Mouse (Mus musculus): ENCODE results near the gene Zfp366.
A peak's percentile ranks its signal among the peaks of the same experiment; 100 is the strongest.

DNA sequence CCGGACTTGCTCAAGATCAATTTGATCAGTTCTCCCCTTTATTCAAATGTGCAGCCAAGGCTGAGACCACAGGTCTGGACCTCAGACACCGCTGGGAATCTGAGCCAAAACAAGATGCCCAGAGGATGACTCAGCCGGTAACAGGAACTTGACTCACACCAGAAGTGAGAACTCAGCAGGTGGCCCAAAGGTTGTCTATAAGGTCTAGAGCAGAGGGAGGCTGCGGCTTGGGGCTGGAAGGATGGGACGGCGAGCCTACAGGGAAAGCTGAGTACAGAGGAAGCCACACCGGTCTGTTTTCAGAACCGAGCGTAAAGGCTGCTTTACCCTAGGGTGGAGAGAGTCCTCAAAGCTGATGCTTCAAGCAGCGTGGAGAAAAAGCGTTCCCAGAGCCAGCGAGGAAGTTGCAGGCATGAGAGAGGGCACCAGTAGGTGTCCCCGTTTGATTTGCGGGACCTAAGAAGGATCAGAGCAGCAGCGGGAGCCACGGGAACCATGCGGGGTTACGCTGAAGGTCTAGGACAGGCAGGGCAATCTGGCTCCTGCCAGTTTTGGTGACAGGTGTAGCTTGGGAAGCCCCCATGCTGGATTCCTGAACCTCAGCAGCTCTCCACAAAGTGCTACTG, 32.2 kb upstream of the Zfp366 start:
- TF ChIP-seq MAX (IDR thresholded peaks at IDR 0.05; ENCODE audit: low read depth): no peak
- no peak for TF ChIP-seq USF1 (IDR thresholded peaks at IDR 0.05; ENCODE audit: low read depth)
- TF ChIP-seq POLR2A (IDR thresholded peaks at IDR 0.05; ENCODE audit: insufficient read length, low read depth): no peak
- no peak for TF ChIP-seq TCF12 (IDR thresholded peaks at IDR 0.05; ENCODE audit: insufficient read depth, poor library complexity, severe bottlenecking)
- TF ChIP-seq SRF (IDR thresholded peaks at IDR 0.05; ENCODE audit: control insufficient read depth, insufficient read length, low read depth): no peak
- TF ChIP-seq CEBPB (IDR thresholded peaks at IDR 0.05; ENCODE audit: insufficient read depth, poor library complexity, severe bottlenecking): no peak
- TF ChIP-seq MYOG (IDR thresholded peaks at IDR 0.05; ENCODE audit: control insufficient read depth in 1 of 3, insufficient read depth in 1 of 3, insufficient read length in 2 of 3, low read depth in 2 of 3): peak in 1 of 3 experiments; percentile 28
- no peak for TF ChIP-seq TCF3 (IDR thresholded peaks at IDR 0.05; ENCODE audit: insufficient read length, low read depth)
